Comparison of ENCODE assay signal across 14 mouse cellular contexts in genomic region chr10:98543998-98544349, GRCm38 (mm10).
A peak's percentile ranks its signal among the peaks of the same experiment; 100 is the strongest.
DNase-seq lines count a peak whose midpoint lies in the region; ATAC-seq and TF ChIP-seq lines count a peak whose summit lies in the region.
"Had no signal": no experiment of that assay in that cellular context is flagged by ENCODE, and none has a peak within 500 bp of the region (broad histone marks: within the 10 kb centered on the region; RNA-seq: fewer than 3 reads in every experiment).

No protein-coding gene starts in this region.

- 0 out of 2 replicates have a peak, but pooled peaks have one; percentile 2 for ATAC-seq in stomach, embryonic 14.5 days (ENCODE audit: insufficient number of reproducible peaks, insufficient read depth, low FRiP score, low read depth)
- no peak for ATAC-seq in stomach, postnatal 0 days (ENCODE audit: low FRiP score, low TSS enrichment)
- ATAC-seq in lung, postnatal 0 days, result no peak

- no peaks in the 10 kb centered on the region for H3K36me3 ChIP-seq in kidney, adult 2 months (ENCODE audit: control insufficient read depth, insufficient read depth, low read length)
- no peaks in the 10 kb centered on the region for H3K36me3 ChIP-seq in stomach, embryonic 14.5 days (ENCODE audit: control insufficient read depth, insufficient read depth, low read length)
- H3K36me3 ChIP-seq in stomach, postnatal 0 days (ENCODE audit: control insufficient read depth, insufficient read depth, low read length), result no peaks in the 10 kb centered on the region
- H3K36me3 ChIP-seq in lung, postnatal 0 days (ENCODE audit: insufficient read depth, low read length), result no peaks in the 10 kb centered on the region

- H3K27me3 ChIP-seq in kidney, adult 2 months (replicated peaks; ENCODE audit: control insufficient read depth, insufficient read depth, low read length), result no peaks in the 10 kb centered on the region
- no peaks in the 10 kb centered on the region for H3K27me3 ChIP-seq in stomach, embryonic 14.5 days (ENCODE audit: control insufficient read depth, insufficient read depth, low read length)
- no peaks in the 10 kb centered on the region for H3K27me3 ChIP-seq in stomach, postnatal 0 days (ENCODE audit: control insufficient read depth, insufficient read depth, low read length)
- H3K27me3 ChIP-seq in lung, postnatal 0 days (replicated peaks; ENCODE audit: insufficient read depth, low read length), result no peaks in the 10 kb centered on the region

- peak; percentile 18 for DNase-seq in gastrocnemius, adult 18-20 months (ENCODE audit: low spot score)
- DNase-seq in gastrocnemius, postnatal 36 days, result no peak
- peak; percentile 12 for DNase-seq in kidney, adult 2 months
- no peak for DNase-seq in kidney, postnatal 36 days
- no peak for DNase-seq in stomach, postnatal 0 days (ENCODE audit: low spot score)
- DNase-seq in yolk sac, embryonic 10.5 days (ENCODE audit: low spot score), result peak; percentile 9
- DNase-seq in lung, postnatal 0 days (ENCODE audit: low spot score), result no peak
- DNase-seq: cerebellum, adult 8-10 months; layer of hippocampus, postnatal 36 days; spleen, adult 18-20 months; thymus, adult 18-20 months had no signal

- intact Hi-C loops in gastrocnemius, postnatal 36 days (cut with DNase I), result no loop called here

- peaks cover 3% of the 10 kb centered on the region; the same call in 1 of the 2 replicates for H3K4me1 ChIP-seq in kidney, adult 2 months (ENCODE audit: control insufficient read depth, insufficient read depth, low read length)
- H3K4me1 ChIP-seq in stomach, embryonic 14.5 days (ENCODE audit: control insufficient read depth, insufficient read depth, low read length), result peaks cover 4% of the 10 kb centered on the region; the same call in 1 of the 2 replicates
- H3K4me1 ChIP-seq in stomach, postnatal 0 days (replicated peaks; ENCODE audit: control insufficient read depth, insufficient read depth), result no peaks in the 10 kb centered on the region
- H3K4me1 ChIP-seq in lung, postnatal 0 days (ENCODE audit: insufficient read depth, low read depth, low read length), result no peaks in the 10 kb centered on the region; the same call in 1 of the 2 replicates

- H3K4me3 ChIP-seq in kidney, adult 2 months (ENCODE audit: insufficient read depth, low read depth, low read length), result no peak overlapping the region
- H3K4me3 ChIP-seq in stomach, embryonic 14.5 days (ENCODE audit: low read depth, low read length), result no peak overlapping the region
- no peak overlapping the region for H3K4me3 ChIP-seq in stomach, postnatal 0 days (ENCODE audit: low read depth, low read length)
- H3K4me3 ChIP-seq in lung, postnatal 0 days (ENCODE audit: low read depth, low read length), result no peak overlapping the region
- H3K4me3 ChIP-seq: erythroblast, embryonic 14.5 days had no signal

- TF ChIP-seq POLR2A in kidney, adult 2 months (IDR thresholded peaks at IDR 0.05; ENCODE audit: low read depth, low read length), result no peak

- WGBS in kidney, adult 2 months, result 69% methylated on average over 5 of the region's 5 CpGs
- 33% methylated on average over 5 of the region's 5 CpGs for WGBS in stomach, embryonic 14.5 days
- 45% methylated on average over 5 of the region's 5 CpGs for WGBS in stomach, postnatal 0 days
- 55% methylated on average over 5 of the region's 5 CpGs for WGBS in lung, postnatal 0 days

- no peaks in the 10 kb centered on the region for H3K9me3 ChIP-seq in stomach, embryonic 14.5 days (ENCODE audit: control insufficient read depth, low read depth, low read length)
- H3K9me3 ChIP-seq in stomach, postnatal 0 days (ENCODE audit: control insufficient read depth, low read length), result no peaks in the 10 kb centered on the region
- H3K9me3 ChIP-seq in lung, postnatal 0 days (ENCODE audit: low read length), result no peaks in the 10 kb centered on the region

- H3K9ac ChIP-seq in stomach, embryonic 14.5 days (replicated peaks; ENCODE audit: low read depth, low read length), result no peak overlapping the region
- no peak overlapping the region for H3K9ac ChIP-seq in stomach, postnatal 0 days (ENCODE audit: low read length)
- no peak overlapping the region for H3K9ac ChIP-seq in lung, postnatal 0 days (replicated peaks; ENCODE audit: low read depth)
- H3K9ac ChIP-seq: liver, embryonic 14.5 days had no signal

- H3K27ac ChIP-seq in kidney, adult 2 months (ENCODE audit: insufficient read depth, low read depth, low read length), result no peak overlapping the region
- no peak overlapping the region for H3K27ac ChIP-seq in stomach, embryonic 14.5 days (ENCODE audit: low read length)
- H3K27ac ChIP-seq in stomach, postnatal 0 days (replicated peaks), result no peak overlapping the region
- H3K27ac ChIP-seq in lung, postnatal 0 days (ENCODE audit: low read length), result no peak overlapping the region
- H3K27ac ChIP-seq: liver, embryonic 14.5 days had no signal

- TF ChIP-seq CTCF in kidney, adult 2 months (conservative IDR thresholded peaks at IDR 0.05; ENCODE audit: insufficient read depth, insufficient read length, low read depth, low read length), result no peak
- TF ChIP-seq CTCF in stomach, postnatal 0 days (IDR thresholded peaks at IDR 0.05; ENCODE audit: low read depth), result no peak
- no peak for TF ChIP-seq CTCF in lung, postnatal 0 days (IDR thresholded peaks at IDR 0.05)

- no peak overlapping the region for H3K4me2 ChIP-seq in stomach, embryonic 14.5 days (replicated peaks; ENCODE audit: low read depth, low read length)
- no peak overlapping the region for H3K4me2 ChIP-seq in stomach, postnatal 0 days (replicated peaks; ENCODE audit: low read depth)
- H3K4me2 ChIP-seq in lung, postnatal 0 days (replicated peaks; ENCODE audit: low read depth, low read length), result no peak overlapping the region

- TF ChIP-seq EP300 in stomach, postnatal 0 days (optimal IDR thresholded peaks at IDR 0.05), result no peak
- TF ChIP-seq EP300 in lung, postnatal 0 days (IDR thresholded peaks at IDR 0.05), result no peak

Comparison
In these comparisons a context has a peak if more than half of its experiments do, and no peak if none do; other contexts are left out.
1. DNase-seq: peak in gastrocnemius, adult 18-20 months (single experiment), kidney, adult 2 months (single experiment) and yolk sac, embryonic 10.5 days (single experiment); none in gastrocnemius, postnatal 36 days (0 of 2), kidney, postnatal 36 days (0 of 2), stomach, postnatal 0 days (single experiment) and lung, postnatal 0 days (single experiment).